28 mouse cellular contexts compared by ENCODE assay signal in the genomic region with DNA sequence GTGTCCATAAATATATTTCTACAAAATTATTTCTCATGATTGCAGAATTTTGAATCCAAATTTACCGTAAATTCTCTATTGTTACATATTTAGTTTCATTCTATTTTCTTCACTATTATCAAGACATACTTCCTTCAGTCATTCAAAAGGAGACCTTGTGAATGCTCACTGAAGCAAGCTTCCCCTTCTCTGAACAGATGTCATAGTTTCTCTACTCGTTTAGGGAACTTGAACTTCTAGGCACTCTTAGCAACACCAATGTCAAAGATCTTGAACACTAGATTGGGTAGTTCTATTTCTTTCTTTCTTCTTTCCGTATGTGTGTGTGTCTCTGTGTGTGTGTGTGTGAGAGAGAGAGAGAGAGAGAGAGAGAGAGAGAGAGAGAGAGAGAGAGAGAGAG. TPM values are rescaled to one million over a fixed set of nuclear protein-coding genes. Genes with fewer than 3 reads are reported as not detected.
"Had no signal": no experiment of that assay in that cellular context is flagged by ENCODE, and none has a peak within 500 bp of the region (broad histone marks: within the 10 kb centered on the region; RNA-seq: fewer than 3 reads in every experiment).

No protein-coding gene starts in this region.

- H3K27me3 ChIP-seq: limb, embryonic 13.5 days; liver, embryonic 12.5 days; liver, embryonic 15.5 days; lung, embryonic 15.5 days; midbrain, embryonic 12.5 days; midbrain, embryonic 15.5 days; neural tube, embryonic 12.5 days; neural tube, embryonic 15.5 days; stomach, embryonic 15.5 days had no signal

- H3K9me3 ChIP-seq: limb, embryonic 10.5 days; limb, embryonic 13.5 days; liver, embryonic 12.5 days; liver, embryonic 15.5 days; lung, embryonic 15.5 days; midbrain, embryonic 12.5 days; midbrain, embryonic 15.5 days; neural tube, embryonic 12.5 days; neural tube, embryonic 15.5 days; stomach, embryonic 15.5 days had no signal

- DNase-seq: kidney, adult 18-20 months; kidney, adult 9 months; kidney, postnatal 14 days; kidney, postnatal 4 days; layer of hippocampus, adult 9-11 months; liver; lung, adult 18-20 months; lung, postnatal 10 days; lung, postnatal 4 days; retina, postnatal 1 day; right cerebral cortex, postnatal 25 days; thymus, postnatal 36 days had no signal

- ATAC-seq: liver, embryonic 12.5 days; midbrain, embryonic 15.5 days had no signal

- H3K36me3 ChIP-seq: limb, embryonic 10.5 days; limb, embryonic 13.5 days; liver, embryonic 12.5 days; liver, embryonic 15.5 days; lung, embryonic 15.5 days; midbrain, embryonic 12.5 days; midbrain, embryonic 15.5 days; neural tube, embryonic 12.5 days; neural tube, embryonic 15.5 days; stomach, embryonic 15.5 days had no signal

- H3K4me3 ChIP-seq: limb, embryonic 10.5 days; limb, embryonic 13.5 days; liver, embryonic 12.5 days; liver, embryonic 15.5 days; lung, embryonic 15.5 days; midbrain, embryonic 12.5 days; midbrain, embryonic 15.5 days; neural tube, embryonic 12.5 days; neural tube, embryonic 15.5 days; stomach, embryonic 15.5 days had no signal

- H3K9ac ChIP-seq: limb, embryonic 13.5 days; liver, embryonic 12.5 days; liver, embryonic 15.5 days; lung, embryonic 15.5 days; midbrain, embryonic 12.5 days; midbrain, embryonic 15.5 days; neural tube, embryonic 12.5 days; neural tube, embryonic 15.5 days; stomach, embryonic 15.5 days had no signal

- H3K27ac ChIP-seq: limb, embryonic 10.5 days; limb, embryonic 13.5 days; liver, embryonic 12.5 days; liver, embryonic 15.5 days; lung, embryonic 15.5 days; midbrain, embryonic 12.5 days; midbrain, embryonic 15.5 days; neural tube, embryonic 12.5 days; neural tube, embryonic 15.5 days; stomach, embryonic 15.5 days had no signal

- H3K4me2 ChIP-seq: limb, embryonic 13.5 days; liver, embryonic 12.5 days; liver, embryonic 15.5 days; lung, embryonic 15.5 days; midbrain, embryonic 12.5 days; midbrain, embryonic 15.5 days; neural tube, embryonic 12.5 days; neural tube, embryonic 15.5 days; stomach, embryonic 15.5 days had no signal

- H3K4me1 ChIP-seq: limb, embryonic 10.5 days; limb, embryonic 13.5 days; liver, embryonic 12.5 days; liver, embryonic 15.5 days; lung, embryonic 15.5 days; midbrain, embryonic 12.5 days; midbrain, embryonic 15.5 days; neural tube, embryonic 12.5 days; neural tube, embryonic 15.5 days; stomach, embryonic 15.5 days had no signal

RNA-seq across cellular contexts. Expression of gene Aox2, which starts 33.6 kb away (rescaled TPM):
- total RNA-seq: layer of hippocampus, adult 18-20 months; layer of hippocampus, postnatal 25 days; left cerebral cortex, adult 18-20 months; left cerebral cortex, postnatal 25 days had no signal
- polyA plus RNA-seq: limb, embryonic 10.5 days; liver, embryonic 12.5 days; liver, embryonic 15.5 days; midbrain, embryonic 12.5 days; midbrain, embryonic 15.5 days; neural tube, embryonic 12.5 days had no signal

RNA-seq across cellular contexts. Expression of gene Aox4, which starts 34.3 kb away (rescaled TPM):
- total RNA-seq: megakaryocyte, adult 5-6 weeks had no signal
- polyA plus RNA-seq: midbrain, embryonic 12.5 days; spleen, adult 2 months had no signal
